Mouse (Mus musculus) spleen, adult 2 months (tissue): ENCODE results near the gene Fam205a4. TPM values are rescaled to one million over a fixed set of nuclear protein-coding genes. Genes with fewer than 3 reads are reported as not detected.
"Not testable (repeated sequence)": the region's sequence is repeated elsewhere in the genome, so short reads cannot be mapped to it uniquely, and the experiment has no call there.

ENCODE experiments used
- DNase-seq, 2 experiments: peaks; one replicate each; pipeline versions ENCODE4 v3.0.0 to v3.0.0-alpha.2; 2012 to 2021; ENCODE audit warnings: low spot score in 2 of 2, low read depth in 1 of 2
- H3K27ac ChIP-seq: fragments of 200-500 bp; 2 replicates; pipeline ENCODE4 v1.5.1; 2012; ENCODE audit warnings: low read length, inconsistent platforms; ENCODE audit not compliant: insufficient read depth
- H3K27me3 ChIP-seq: fragments of 200-500 bp; 2 replicates; pipeline ENCODE4 v1.6.1; 2012; ENCODE audit warnings: mild to moderate bottlenecking, moderate library complexity, low read length, inconsistent platforms; ENCODE audit not compliant: control insufficient read depth, insufficient read depth
- H3K36me3 ChIP-seq: fragments of 200-500 bp; 2 replicates; pipeline ENCODE4 v1.6.1; 2012; ENCODE audit warnings: mild to moderate bottlenecking, low read length, inconsistent platforms; ENCODE audit not compliant: control insufficient read depth, insufficient read depth
- H3K4me1 ChIP-seq: fragments of 200-500 bp; 2 replicates; pipeline ENCODE4 v1.6.1; 2011; ENCODE audit warnings: inconsistent platforms; ENCODE audit not compliant: control insufficient read depth, insufficient read depth, insufficient read length
- H3K4me3 ChIP-seq: fragments of 200-500 bp; 2 replicates; pipeline ENCODE4 v1.5.1; 2011; ENCODE audit warnings: mild to moderate bottlenecking, inconsistent platforms; ENCODE audit not compliant: insufficient read depth, insufficient read length; ENCODE audit errors: extremely low read depth
- WGBS: fragments of 180-500 bp; shearing (Covaris S2); methylation state at CpG from one replicate; pipeline ENCODE4 v1.1.7; 2018; 5-methylcytosine and 5-hydroxymethylcytosine counted together
- polyA plus RNA-seq: library from polyadenylated mRNA; depleted of rRNA; stranded (reverse); fragments of >200 nt; gene quantifications from 2 replicates; pipeline ENCODE4 v1.2.3, GENCODE M21; 2012; rRNA removed

Fam205a4 gene
- polyA plus RNA-seq = 0.05 TPM in 1 of 2 replicates, not detected in the other

GRCm38 (mm10) chr4:41965758-41966157, at the start of gene Fam205a4:
Gene Fam205a4 (plus strand): TSS chr4:41966058.
- not testable (repeated sequence) for H3K36me3 ChIP-seq, H3K4me1 ChIP-seq, DNase-seq, H3K4me3 ChIP-seq, H3K27ac ChIP-seq, H3K27me3 ChIP-seq
- no CpG with 5 or more reads among the region's 1 CpGs for WGBS

DNA sequence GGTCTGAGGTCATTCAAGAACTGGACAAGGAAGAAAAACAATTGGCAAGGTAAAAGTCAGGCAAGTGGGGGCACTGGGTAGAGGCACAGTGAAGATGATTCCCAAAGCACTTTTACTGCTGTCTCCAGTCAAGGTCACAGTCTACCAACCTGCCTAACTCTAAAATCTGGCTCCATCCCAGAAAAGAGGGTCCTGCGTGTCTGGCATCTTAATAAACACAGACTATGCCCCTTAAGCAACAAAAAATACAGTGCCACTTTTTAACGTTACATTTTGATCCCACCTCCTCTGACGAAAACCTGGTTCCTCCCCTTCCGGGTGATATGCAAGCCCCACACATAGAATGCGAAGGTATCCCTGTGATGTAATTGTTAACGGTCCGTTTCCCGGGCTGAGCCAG, 24.6 kb upstream of the Fam205a4 start, which contains the start of gene Gm20878:
Gene Gm20878 (plus strand): TSS at position 301 of the 400 bp plus-strand sequence.
- not testable (repeated sequence) for DNase-seq, H3K27ac ChIP-seq, H3K27me3 ChIP-seq, H3K4me3 ChIP-seq, H3K4me1 ChIP-seq, H3K36me3 ChIP-seq
- no CpG with 5 or more reads among the region's 8 CpGs for WGBS

Other genes with a start within 250 kb of the Fam205a4 start
- gene Dctn3, start 242.9 kb upstream of the Fam205a4 start, polyA plus RNA-seq = 25.4 and 25.5 TPM in 2 replicates
- gene Arid3c, start 234.9 kb upstream of the Fam205a4 start, polyA plus RNA-seq = not detected in 2 replicates
- 67.1 and 91.0 TPM in 2 replicates for gene Galt, start 210.8 kb upstream of the Fam205a4 start, polyA plus RNA-seq
- 48.3 and 51.1 TPM in 2 replicates for gene Sigmar1, start 209.9 kb upstream of the Fam205a4 start, polyA plus RNA-seq
- gene Ccl27a, start 191.8 kb upstream of the Fam205a4 start, polyA plus RNA-seq = 8.9 and 14.1 TPM in 2 replicates
- 4.0 and 5.7 TPM in 2 replicates for gene Gm21541, start 62.4 kb upstream of the Fam205a4 start, polyA plus RNA-seq
- gene Gm20878, start 24.5 kb upstream of the Fam205a4 start, polyA plus RNA-seq = 0.86 and 4.2 TPM in 2 replicates
- 0.05 TPM in 1 of 2 replicates, not detected in the other for gene Gm21093, start 68.7 kb downstream of the Fam205a4 start, polyA plus RNA-seq
- not detected in 2 replicates for gene Gm3893, start 125.1 kb downstream of the Fam205a4 start, polyA plus RNA-seq
- not detected in 2 replicates for gene Gm13304, start 148.8 kb downstream of the Fam205a4 start, polyA plus RNA-seq
- gene Gm13306, start 187.4 kb downstream of the Fam205a4 start, polyA plus RNA-seq = not detected in 2 replicates
- 0.12 and 0.20 TPM in 2 replicates for gene Gm13305, start 202.5 kb downstream of the Fam205a4 start, polyA plus RNA-seq